Mouse (Mus musculus) E14TG2a.4 (cell line): Measurements from ENCODE around the gene Gpha2.

Experiments used
- CTCF ChIP-seq: conservative IDR thresholded peaks from 2 replicates; pipeline ENCODE4 v1.5.1; 2014; ENCODE audit warnings: low read length
- NANOG ChIP-seq: IDR thresholded peaks from 2 replicates; pipeline ENCODE4 v1.6.1; 2014; ENCODE audit warnings: borderline replicate concordance, low read length, mixed read lengths
- POU5F1 ChIP-seq: IDR thresholded peaks from 2 replicates; pipeline ENCODE4 v1.6.1; 2014; ENCODE audit warnings: low read length, borderline replicate concordance

- TF ChIP-seq CTCF (no peak), POU5F1 (no peak), NANOG (no peak)
Measured at GRCm38 (mm10) chr19:6181629-6182028, 44.6 kb upstream of the Gpha2 start.
